Mouse (Mus musculus) C2C12 (cell line): ENCODE data around the gene Taf1b. TPM values are rescaled to one million over a fixed set of nuclear protein-coding genes. Genes with fewer than 3 reads are reported as not detected.

Experiments used
- H3K27me3 ChIP-seq: one replicate; pipeline ENCODE4 v1.6.1; 2011; ENCODE audit not compliant: control insufficient read depth, insufficient read depth, insufficient read length
- H3K36me3 ChIP-seq: one replicate; pipeline ENCODE4 v1.6.1; 2011; ENCODE audit not compliant: control insufficient read depth, insufficient read depth
- H3K4me3 ChIP-seq: one replicate; pipeline ENCODE4 v1.5.1; 2011; ENCODE audit warnings: mild to moderate bottlenecking, control low read depth; ENCODE audit not compliant: poor library complexity, insufficient read depth, severe bottlenecking
- H3K79me2 ChIP-seq: one replicate; pipeline ENCODE4 v1.6.1; 2011; ENCODE audit not compliant: control insufficient read depth, insufficient read depth
- H3K79me3 ChIP-seq: one replicate; pipeline ENCODE4 v1.6.1; 2011; ENCODE audit warnings: low read depth, control low read depth
- H3ac ChIP-seq: one replicate; pipeline ENCODE3; 2011; ENCODE audit warnings: low read depth; ENCODE audit not compliant: control insufficient read depth, insufficient read length
- CEBPB ChIP-seq: IDR thresholded peaks from one replicate; pipeline ENCODE4 v1.6.1; 2011; ENCODE audit warnings: low read depth, mild to moderate bottlenecking, control low read depth, moderate library complexity
- CTCF ChIP-seq: IDR thresholded peaks from one replicate; pipeline ENCODE4 v1.5.1; 2011; ENCODE audit not compliant: control insufficient read depth, insufficient read depth, insufficient read length
- FOSL1 ChIP-seq: IDR thresholded peaks from one replicate; pipeline ENCODE4 v1.8.0; 2011; ENCODE audit warnings: mild to moderate bottlenecking, low read length; ENCODE audit not compliant: poor library complexity, insufficient read depth, severe bottlenecking
- MAX ChIP-seq: IDR thresholded peaks from one replicate; pipeline ENCODE4 v1.6.1; 2011; ENCODE audit warnings: mild to moderate bottlenecking, control low read depth
- MYOD1 ChIP-seq: IDR thresholded peaks from one replicate; pipeline ENCODE4 v1.6.1; 2011; ENCODE audit warnings: low read depth; ENCODE audit not compliant: control insufficient read depth, insufficient read length
- MYOG ChIP-seq: IDR thresholded peaks from one replicate; pipeline ENCODE4 v1.6.1; 2011; ENCODE audit not compliant: control insufficient read depth, insufficient read length; ENCODE audit errors: extremely low read depth
- USF1 ChIP-seq: IDR thresholded peaks from one replicate; pipeline ENCODE4 v1.6.1; 2011; ENCODE audit warnings: low read depth, mild to moderate bottlenecking, control low read depth, moderate library complexity
- polyA plus RNA-seq: library from polyadenylated mRNA; unstranded; fragments of >200 nt; fragmentation: generic; extraction: Trizol; gene quantifications from one replicate; pipeline ENCODE4 v1.2.1, GENCODE M21; 2012; ENCODE audit warnings: missing spikeins

Taf1b gene
- polyA plus RNA-seq, 1 experiment: 8.6 TPM

DNA sequence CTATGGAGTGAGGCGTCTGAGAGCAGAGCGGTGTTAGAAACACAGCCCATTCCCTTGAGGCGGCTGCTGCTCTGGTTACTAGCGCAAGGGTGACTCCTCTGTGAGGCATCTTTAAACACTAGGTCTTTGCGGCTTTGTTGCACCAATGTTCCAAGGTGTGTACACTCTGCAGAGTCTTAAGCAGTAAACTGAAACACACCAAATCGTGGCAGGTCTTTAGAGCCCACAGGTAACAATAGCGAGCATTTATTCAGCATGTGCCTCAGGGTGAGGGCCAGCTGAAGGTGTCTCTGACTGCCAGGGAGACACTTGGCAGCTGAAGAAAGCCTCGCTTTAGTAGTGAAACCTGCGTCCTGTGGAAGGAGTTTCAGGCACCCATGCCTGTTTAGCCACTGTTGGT is 93.9 kb downstream of the Taf1b start:
- Histone ChIP-seq H3K79me2 (no peaks in the 10 kb centered on the region), H3K4me3 (no peak overlapping the region), H3ac (no peak overlapping the region), H3K36me3 (no peaks in the 10 kb centered on the region), H3K79me3 (no peaks in the 10 kb centered on the region), H3K27me3 (no peaks in the 10 kb centered on the region)
- TF ChIP-seq MYOG: no peak
- TF ChIP-seq USF1: no peak
- no peak for TF ChIP-seq CTCF
- TF ChIP-seq CEBPB: no peak
- TF ChIP-seq MAX: no peak
- no peak for TF ChIP-seq MYOD1
- TF ChIP-seq FOSL1: no peak

GRCm38 (mm10) chr12:24592956-24593672 is 95.0 kb downstream of the Taf1b start:
- TF ChIP-seq USF1 (no peak), CTCF (no peak), CEBPB (no peak), MAX (no peak), MYOG (no peak), FOSL1 (no peak), MYOD1 (no peak)
- Histone ChIP-seq H3K79me3 (no peaks in the 10 kb centered on the region), H3K79me2 (no peaks in the 10 kb centered on the region), H3K27me3 (no peaks in the 10 kb centered on the region), H3K36me3 (no peaks in the 10 kb centered on the region), H3ac (no peak overlapping the region), H3K4me3 (peak overlapping the region; percentile 2)

- no peak overlapping the region for H3ac ChIP-seq
- no peak for TF ChIP-seq USF1
- no peak for TF ChIP-seq FOSL1
- TF ChIP-seq MAX: no peak
- TF ChIP-seq CEBPB: no peak
- no peak for TF ChIP-seq MYOD1
- no peak for TF ChIP-seq MYOG
- TF ChIP-seq CTCF: no peak
- no peaks in the 10 kb centered on the region for H3K79me2 ChIP-seq
- H3K36me3 ChIP-seq: no peaks in the 10 kb centered on the region
- H3K27me3 ChIP-seq: no peaks in the 10 kb centered on the region
- H3K4me3 ChIP-seq: no peak overlapping the region
- H3K79me3 ChIP-seq: no peaks in the 10 kb centered on the region
Observed at GRCm38 (mm10) chr12:24597376-24597775, 99.2 kb downstream of the Taf1b start.

DNA sequence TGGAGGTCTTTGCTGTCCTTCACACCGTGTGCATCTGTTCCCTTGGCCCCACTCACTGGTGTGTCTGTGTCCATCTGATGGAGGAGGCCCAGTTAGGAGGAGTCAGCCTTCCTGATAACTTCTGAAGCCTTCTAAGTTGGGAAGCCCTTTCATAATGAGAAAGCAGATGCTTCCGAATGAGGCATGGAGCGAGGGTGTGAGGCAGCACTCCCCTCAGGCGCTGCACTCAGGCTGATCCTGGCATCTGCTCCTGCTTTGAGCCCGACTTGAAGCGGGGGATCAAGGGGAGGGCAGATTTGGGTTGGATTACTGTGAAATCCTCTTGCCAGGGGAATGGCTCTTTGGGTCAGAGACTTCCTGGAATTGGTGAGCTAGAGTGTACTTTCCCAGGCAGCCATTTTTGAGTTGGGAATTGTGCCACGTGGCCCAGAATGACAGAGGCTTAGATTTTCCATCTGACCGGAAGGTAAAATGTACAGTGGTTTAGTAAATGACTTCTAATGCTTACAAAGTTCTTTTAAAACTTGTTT is 101.3 kb downstream of the Taf1b start:
- Histone ChIP-seq H3K79me2 (no peaks in the 10 kb centered on the region), H3K4me3 (no peak overlapping the region), H3K27me3 (no peaks in the 10 kb centered on the region), H3ac (no peak overlapping the region), H3K36me3 (no peaks in the 10 kb centered on the region), H3K79me3 (no peaks in the 10 kb centered on the region)
- TF ChIP-seq CEBPB (no peak), MAX (no peak), USF1 (no peak), MYOG (no peak), MYOD1 (no peak), CTCF (no peak), FOSL1 (no peak)

GRCm38 (mm10) chr12:24600074-24600473 is 101.9 kb downstream of the Taf1b start:
- Histone ChIP-seq H3K36me3 (no peaks in the 10 kb centered on the region), H3K4me3 (no peak overlapping the region), H3K27me3 (no peaks in the 10 kb centered on the region), H3ac (no peak overlapping the region), H3K79me2 (no peaks in the 10 kb centered on the region), H3K79me3 (no peaks in the 10 kb centered on the region)
- TF ChIP-seq MYOD1 (no peak), FOSL1 (no peak), MYOG (no peak), MAX (no peak), USF1 (no peak), CTCF (no peak), CEBPB (no peak)

DNA sequence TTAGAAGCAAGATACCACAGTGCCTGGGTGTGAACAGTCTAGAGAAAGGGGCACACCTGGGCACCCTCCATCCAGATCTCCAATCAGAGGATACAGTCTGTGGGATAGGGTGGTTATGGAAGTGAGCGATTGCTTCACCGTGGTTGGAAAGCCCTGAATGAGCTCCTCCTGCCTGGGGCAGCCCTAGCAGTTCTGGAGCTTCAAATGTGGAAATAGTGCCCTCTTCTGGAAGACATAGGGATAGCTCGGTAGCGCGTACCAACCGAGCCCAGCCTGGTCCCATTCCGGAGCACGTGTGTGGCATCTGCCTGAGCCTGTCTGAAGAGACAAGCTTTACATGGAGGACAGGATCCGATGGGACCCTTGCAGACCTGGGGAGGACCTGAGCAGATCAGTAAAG is 102.6 kb downstream of the Taf1b start:
- Histone ChIP-seq H3ac (no peak overlapping the region), H3K36me3 (no peaks in the 10 kb centered on the region), H3K27me3 (no peaks in the 10 kb centered on the region), H3K4me3 (no peak overlapping the region), H3K79me2 (no peaks in the 10 kb centered on the region), H3K79me3 (no peaks in the 10 kb centered on the region)
- TF ChIP-seq USF1: no peak
- TF ChIP-seq CTCF: peak; percentile 51
- TF ChIP-seq FOSL1: no peak
- no peak for TF ChIP-seq MYOG
- no peak for TF ChIP-seq MAX
- TF ChIP-seq MYOD1: no peak
- TF ChIP-seq CEBPB: peak; percentile 25
